Mouse (Mus musculus) liver, embryonic 16.5 days (tissue): ENCODE measurements around the gene Six1. TPM values are rescaled to one million over a fixed set of nuclear protein-coding genes. Genes with fewer than 3 reads are reported as not detected.
"Not testable (repeated sequence)": the region's sequence is repeated elsewhere in the genome, so short reads cannot be mapped to it uniquely, and the experiment has no call there.

Source experiments
- ATAC-seq: fragments of 200-750 bp; cut with Nextera tagmentation; 2 replicates; pipeline ENCODE4 v1.8.0; 2017; ENCODE audit warnings: low read depth, mild to moderate bottlenecking, moderate number of reproducible peaks, moderate library complexity
- H3K27ac ChIP-seq: fragments of 300-500 bp; sonication (generic); 2 replicates; pipeline ENCODE4 v1.5.1; 2014; ENCODE audit warnings: mild to moderate bottlenecking, low read length
- H3K27me3 ChIP-seq: fragments of 300-500 bp; sonication (generic); 2 replicates; pipeline ENCODE4 v1.6.1; 2014; ENCODE audit warnings: low read depth, low read length, mixed read lengths; ENCODE audit not compliant: control insufficient read depth, insufficient read depth
- H3K36me3 ChIP-seq: fragments of 300-500 bp; sonication (generic); 2 replicates; pipeline ENCODE4 v1.6.1; 2014; ENCODE audit warnings: mild to moderate bottlenecking; ENCODE audit not compliant: control insufficient read depth, insufficient read depth
- H3K4me1 ChIP-seq: fragments of 300-500 bp; sonication (generic); 2 replicates; pipeline ENCODE4 v1.6.1; 2014; ENCODE audit warnings: low read depth, low read length, mixed read lengths; ENCODE audit not compliant: control insufficient read depth
- H3K4me2 ChIP-seq: fragments of 300-500 bp; sonication (generic); 2 replicates; pipeline ENCODE4 v1.6.1; 2014; ENCODE audit warnings: low read depth, low read length, mixed read lengths
- H3K4me3 ChIP-seq: fragments of 300-500 bp; sonication (generic); 2 replicates; pipeline ENCODE4 v1.5.1; 2014; ENCODE audit warnings: low read depth, mild to moderate bottlenecking, low read length
- H3K9ac ChIP-seq: fragments of 300-500 bp; sonication (generic); 2 replicates; pipeline ENCODE4 v1.6.1; 2014; ENCODE audit warnings: low read depth, low read length
- H3K9me3 ChIP-seq: fragments of 300-500 bp; sonication (generic); replicated peaks from 2 replicates; pipeline ENCODE4 v1.6.1; 2016; ENCODE audit warnings: low read length; ENCODE audit not compliant: control insufficient read depth
- WGBS: fragments of 180-500 bp; shearing (Covaris S2); extraction: QIAGEN DNeasy Blood & Tissue Kit; methylation state at CpG from one replicate; pipeline ENCODE4 v1.1.7; 2014; ENCODE audit not compliant: insufficient replicate concordance; 5-methylcytosine and 5-hydroxymethylcytosine counted together
- polyA plus RNA-seq: library from polyadenylated mRNA; unstranded; fragments of >200 nt; fragmentation: Nextera tagmentation; extraction: Ambion mirVana; gene quantifications from 2 replicates; pipeline ENCODE4 v1.2.1, GENCODE M21; 2015

Six1 gene
- polyA plus RNA-seq, result 0.22 and 0.24 TPM in 2 replicates

DNA sequence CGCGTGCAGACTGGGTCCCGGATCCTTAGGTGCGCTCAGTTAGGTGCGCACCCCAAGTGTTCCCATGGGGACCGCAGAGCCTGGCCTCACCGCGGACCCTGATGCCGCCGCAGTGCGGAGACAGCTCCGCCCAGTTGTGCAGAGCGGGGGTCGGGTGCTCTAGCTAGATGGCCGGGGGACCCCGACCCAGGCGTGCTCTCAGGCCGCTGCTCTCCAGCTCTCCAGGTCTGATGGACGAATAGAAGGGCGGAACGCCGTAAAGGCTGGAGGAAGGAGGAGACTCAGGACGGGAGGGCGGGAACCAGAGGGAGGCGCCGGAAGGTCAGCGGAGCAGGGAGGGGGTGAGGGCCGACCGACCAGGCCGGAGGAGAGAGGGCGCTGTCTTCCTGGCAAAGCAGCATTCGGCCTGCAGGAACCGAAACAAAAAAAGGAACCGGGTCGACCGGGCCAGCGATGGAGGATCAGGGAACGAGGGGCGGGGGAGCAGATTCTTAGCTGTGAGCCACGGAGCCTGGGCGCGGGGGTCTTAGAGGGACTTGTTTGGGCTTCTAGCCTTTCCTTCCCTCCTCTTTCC lies at the start of gene Six1:
Gene Six1, minus strand, starts transcription at position 220 of the 574 bp plus-strand sequence.
- no peak within 1 kb of the TSS for H3K27ac ChIP-seq
- H3K9me3 ChIP-seq, result no peaks in the 10 kb centered on the region
- ATAC-seq, result peak; percentile 72
- WGBS, result under 1% methylated on average over 42 of the region's 42 CpGs
- no peak within 1 kb of the TSS for H3K9ac ChIP-seq
- H3K4me1 ChIP-seq, result no peaks in the 10 kb centered on the region
- peak within 1 kb of the TSS; percentile 70 for H3K4me2 ChIP-seq
- H3K4me3 ChIP-seq, result peak within 1 kb of the TSS; percentile 56
- H3K27me3 ChIP-seq, result peaks cover 79% of the 10 kb centered on the region
- H3K36me3 ChIP-seq, result no peaks in the 10 kb centered on the region

DNA sequence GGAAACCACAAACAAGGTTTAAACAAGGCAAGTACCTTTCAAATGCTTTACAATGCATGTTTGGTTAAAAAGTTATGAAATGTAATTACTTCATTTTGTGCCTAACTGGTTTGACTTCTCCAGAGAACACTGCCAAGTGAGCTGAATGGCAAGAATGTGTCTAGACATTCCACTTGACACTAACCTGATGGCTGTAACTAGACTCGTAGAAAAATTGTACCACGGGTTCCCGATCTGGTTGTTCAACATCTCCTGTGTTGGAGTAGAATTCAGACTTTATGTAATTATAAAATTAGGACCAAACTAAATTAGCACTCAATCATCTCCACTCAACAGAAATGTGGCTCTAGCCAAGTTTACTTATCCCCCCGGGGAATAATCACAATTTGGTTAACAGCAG lies 44.9 kb upstream of the Six1 start:
- Histone ChIP-seq H3K4me2 (no peak overlapping the region), H3K9ac (no peak overlapping the region), H3K36me3 (no peaks in the 10 kb centered on the region), H3K27me3 (no peaks in the 10 kb centered on the region), H3K4me1 (no peaks in the 10 kb centered on the region), H3K9me3 (no peaks in the 10 kb centered on the region), H3K27ac (no peak overlapping the region), H3K4me3 (no peak overlapping the region)
- no peak for ATAC-seq
- 73% methylated on average over 4 of the region's 4 CpGs for WGBS

DNA sequence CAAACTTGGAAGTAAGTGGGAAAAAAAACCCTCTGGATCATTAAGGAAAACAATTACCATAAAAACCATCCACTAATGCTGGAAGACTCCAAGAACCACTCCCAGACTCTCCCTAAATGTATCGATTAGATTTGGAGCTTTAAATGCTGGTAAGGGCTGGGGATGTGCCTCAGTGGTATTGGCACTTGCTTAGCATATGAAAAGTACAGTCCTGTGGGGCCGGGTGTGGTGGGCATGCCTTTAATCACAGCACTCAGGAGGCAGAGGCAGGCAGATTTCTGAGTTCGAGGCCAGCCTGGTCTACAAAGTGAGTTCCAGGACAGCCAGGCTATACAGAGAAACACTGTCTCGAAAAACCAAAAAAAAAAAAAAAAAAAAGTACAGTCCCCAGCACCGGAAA lies 42.5 kb upstream of the Six1 start:
- H3K4me1 ChIP-seq, H3K9me3 ChIP-seq, H3K4me2 ChIP-seq, H3K27ac ChIP-seq, ATAC-seq, H3K9ac ChIP-seq, H3K4me3 ChIP-seq, H3K36me3 ChIP-seq, H3K27me3 ChIP-seq: not testable (repeated sequence)
- WGBS, result 70% methylated on average over 5 of the region's 5 CpGs

DNA sequence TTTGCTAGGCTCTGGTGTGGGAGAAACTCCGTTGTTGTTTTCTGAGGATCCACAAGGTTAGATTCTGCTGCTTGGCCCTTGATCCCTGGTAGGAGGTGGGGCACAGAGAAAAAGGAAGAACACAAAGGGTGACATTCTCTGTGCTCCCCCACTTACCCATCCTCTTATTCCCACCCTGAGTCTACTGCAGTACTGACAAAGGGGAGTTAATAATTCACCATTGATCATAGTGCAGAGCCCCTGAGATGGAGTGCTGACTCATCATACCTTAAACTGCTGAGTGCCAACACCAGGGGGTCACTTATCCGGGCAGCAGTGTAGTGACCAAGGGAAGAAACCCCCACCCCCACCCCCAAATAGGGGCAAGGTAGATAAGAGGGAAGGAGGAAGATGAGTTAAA lies 40.9 kb upstream of the Six1 start:
- Histone ChIP-seq H3K4me1 (no peaks in the 10 kb centered on the region), H3K9ac (no peak overlapping the region), H3K9me3 (no peaks in the 10 kb centered on the region), H3K4me2 (no peak overlapping the region), H3K27me3 (no peaks in the 10 kb centered on the region), H3K36me3 (no peaks in the 10 kb centered on the region), H3K4me3 (no peak overlapping the region), H3K27ac (no peak overlapping the region)
- ATAC-seq, result peak; percentile 56
- WGBS, result 26% methylated on average over 2 of the region's 2 CpGs

DNA sequence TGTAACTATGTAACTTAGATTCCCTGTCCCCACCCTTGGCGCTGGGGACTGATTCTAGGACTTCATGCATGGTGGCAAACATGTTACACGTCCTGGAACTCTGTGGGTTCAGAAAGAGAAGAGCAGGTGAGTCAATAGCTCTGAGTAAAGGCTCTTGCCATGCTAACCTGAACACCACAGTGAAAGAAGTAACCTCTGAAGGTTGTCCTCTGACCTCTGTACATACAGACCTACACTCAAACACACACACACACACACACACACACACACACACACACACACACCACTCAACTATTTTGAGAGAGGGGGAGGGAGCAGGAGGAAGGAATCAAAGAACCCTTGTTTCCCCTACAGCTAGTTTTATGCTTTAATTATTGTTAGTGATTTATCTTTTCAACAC lies 40.5 kb upstream of the Six1 start:
- no peak overlapping the region for H3K4me2 ChIP-seq
- H3K36me3 ChIP-seq, result no peaks in the 10 kb centered on the region
- H3K9me3 ChIP-seq, result no peaks in the 10 kb centered on the region
- no peak overlapping the region for H3K4me3 ChIP-seq
- peak; percentile 72 for ATAC-seq
- no peaks in the 10 kb centered on the region for H3K4me1 ChIP-seq
- H3K27ac ChIP-seq, result no peak overlapping the region
- WGBS, result 54% methylated on average over 2 of the region's 2 CpGs
- no peak overlapping the region for H3K9ac ChIP-seq
- H3K27me3 ChIP-seq, result no peaks in the 10 kb centered on the region

DNA sequence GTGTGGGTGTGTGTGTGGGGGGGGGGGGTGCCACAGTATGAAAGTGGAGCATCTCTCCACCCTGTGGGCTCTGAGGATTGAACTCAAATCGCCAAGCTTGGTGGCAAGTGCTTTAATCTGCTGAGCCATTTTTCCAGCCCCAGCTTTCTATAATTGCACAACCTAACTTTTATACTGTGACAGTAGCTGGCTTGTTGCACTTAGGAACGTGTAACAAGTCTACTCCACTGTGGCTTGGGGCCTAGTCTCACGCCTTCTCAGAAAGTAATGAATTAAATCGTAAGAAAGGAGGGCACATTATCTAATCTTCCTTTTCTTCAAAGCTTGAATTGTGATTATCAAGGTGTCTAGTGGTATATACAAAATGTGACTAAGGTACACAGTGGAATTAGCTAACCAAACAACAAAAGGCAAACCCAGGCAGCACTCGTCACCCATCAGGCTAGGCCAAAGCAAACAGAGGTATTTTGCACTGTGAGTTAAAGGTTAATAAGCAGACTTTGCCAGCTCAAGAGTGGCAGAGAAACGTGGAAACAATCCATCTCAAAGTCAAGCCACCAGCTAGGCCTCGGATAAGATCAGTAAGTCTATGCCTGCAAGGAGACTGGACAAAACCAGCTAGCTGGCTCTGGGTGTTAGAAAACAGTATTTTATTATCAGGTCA lies 37.1 kb upstream of the Six1 start:
- ATAC-seq, result peak; percentile 23; the same call in 1 of the 2 replicates
- H3K4me2 ChIP-seq, result no peak overlapping the region
- peaks cover 6% of the 10 kb centered on the region for H3K4me1 ChIP-seq
- WGBS, result 53% methylated on average over 7 of the region's 7 CpGs
- H3K9me3 ChIP-seq, result no peaks in the 10 kb centered on the region
- H3K27me3 ChIP-seq, result no peaks in the 10 kb centered on the region
- no peak overlapping the region for H3K9ac ChIP-seq
- H3K27ac ChIP-seq, result peak overlapping the region; percentile 24; the same call in 1 of the 2 replicates
- H3K4me3 ChIP-seq, result no peak overlapping the region
- no peaks in the 10 kb centered on the region for H3K36me3 ChIP-seq

DNA sequence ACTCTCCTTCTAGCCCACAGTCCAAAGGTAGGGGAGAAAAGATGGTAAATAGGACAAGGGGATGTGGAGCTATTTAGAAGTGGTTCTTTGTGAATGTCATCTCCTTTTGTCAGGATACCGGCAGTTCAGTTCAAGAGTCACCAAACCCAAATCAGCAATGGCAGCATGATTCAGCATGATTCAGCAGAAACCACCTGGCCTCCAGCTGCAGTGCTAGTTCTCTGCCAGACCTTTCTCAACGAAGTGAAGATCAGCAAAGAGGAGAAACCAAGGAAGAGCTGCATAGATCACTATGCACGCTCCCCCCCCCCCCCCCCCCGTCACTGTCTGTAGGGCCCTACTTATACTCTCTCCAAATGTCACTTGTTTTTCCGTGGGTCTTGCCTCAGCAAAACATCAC lies 35.2 kb upstream of the Six1 start:
- Histone ChIP-seq H3K9ac (no peak overlapping the region), H3K4me2 (peak overlapping the region; percentile 40), H3K4me3 (no peak overlapping the region), H3K4me1 (peaks cover 6% of the 10 kb centered on the region), H3K9me3 (no peaks in the 10 kb centered on the region), H3K27me3 (no peaks in the 10 kb centered on the region), H3K27ac (no peak overlapping the region), H3K36me3 (no peaks in the 10 kb centered on the region)
- peak; percentile 82 for ATAC-seq
- 34% methylated on average over 4 of the region's 5 CpGs for WGBS

DNA sequence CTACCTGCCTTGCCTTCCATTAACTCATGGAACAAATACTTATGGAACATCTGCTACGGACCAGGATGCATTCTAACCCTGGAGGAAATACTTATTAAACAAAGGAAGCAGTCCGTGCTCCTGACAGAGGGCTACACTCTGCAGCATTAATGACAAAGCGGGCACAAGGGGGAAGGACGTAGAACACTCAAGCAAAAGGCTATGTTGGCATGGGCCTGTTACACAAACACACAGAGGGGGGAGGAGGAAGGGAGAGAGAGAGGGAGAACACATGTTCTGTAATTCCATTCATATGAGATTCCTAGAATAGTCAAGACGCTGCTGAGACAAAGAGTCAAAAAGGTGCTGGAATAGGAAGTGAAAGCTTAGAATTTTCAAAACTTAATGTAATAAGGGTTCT lies 34.8 kb upstream of the Six1 start:
- no peaks in the 10 kb centered on the region for H3K36me3 ChIP-seq
- no peak; the same call in 1 of the 2 replicates for ATAC-seq
- H3K4me3 ChIP-seq, result no peak overlapping the region
- H3K9me3 ChIP-seq, result no peaks in the 10 kb centered on the region
- peak overlapping the region; percentile 40 for H3K4me2 ChIP-seq
- WGBS, result 61% methylated on average over 5 of the region's 5 CpGs
- H3K27ac ChIP-seq, result no peak overlapping the region
- H3K4me1 ChIP-seq, result peaks cover 6% of the 10 kb centered on the region
- H3K27me3 ChIP-seq, result no peaks in the 10 kb centered on the region
- no peak overlapping the region for H3K9ac ChIP-seq

DNA sequence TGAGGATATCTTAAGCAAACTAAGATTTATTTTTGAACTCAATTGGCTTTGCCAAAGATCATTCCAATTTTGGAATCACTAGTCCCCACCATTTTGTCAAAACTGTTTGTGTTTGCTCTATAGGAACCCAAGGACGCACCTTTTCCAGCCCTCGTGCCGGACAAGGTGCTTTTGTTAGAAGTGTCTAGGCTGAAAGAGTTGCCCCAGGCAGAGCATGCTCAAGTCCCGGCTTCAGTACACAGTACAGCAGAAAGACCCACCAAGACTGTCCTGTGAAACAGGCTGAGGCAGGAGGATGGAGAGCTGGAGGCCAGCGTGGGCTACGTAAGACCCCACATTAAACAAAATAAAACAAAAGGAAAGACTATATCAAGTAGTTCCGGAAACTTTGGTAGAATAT lies 33.4 kb upstream of the Six1 start:
- no peaks in the 10 kb centered on the region for H3K36me3 ChIP-seq
- H3K9ac ChIP-seq, result no peak overlapping the region
- H3K4me2 ChIP-seq, result no peak overlapping the region
- no peak for ATAC-seq
- peaks cover 6% of the 10 kb centered on the region for H3K4me1 ChIP-seq
- no peaks in the 10 kb centered on the region for H3K27me3 ChIP-seq
- no peak overlapping the region for H3K4me3 ChIP-seq
- 81% methylated on average over 7 of the region's 7 CpGs for WGBS
- H3K27ac ChIP-seq, result no peak overlapping the region
- H3K9me3 ChIP-seq, result no peaks in the 10 kb centered on the region
